Mouse (Mus musculus) ovary, postnatal 10 days (tissue): Measurements from ENCODE around the gene Pebp1.
A peak's percentile ranks its signal among the peaks of the same experiment; 100 is the strongest.
"Not testable (repeated sequence)": the region's sequence is repeated elsewhere in the genome, so short reads cannot be mapped to it uniquely, and the experiment has no call there.

Experiments
- DNase-seq: peaks from one replicate; pipeline ENCODE4 v3.0.0; 2022; ENCODE audit warnings: low spot score

Pebp1 gene

DNA sequence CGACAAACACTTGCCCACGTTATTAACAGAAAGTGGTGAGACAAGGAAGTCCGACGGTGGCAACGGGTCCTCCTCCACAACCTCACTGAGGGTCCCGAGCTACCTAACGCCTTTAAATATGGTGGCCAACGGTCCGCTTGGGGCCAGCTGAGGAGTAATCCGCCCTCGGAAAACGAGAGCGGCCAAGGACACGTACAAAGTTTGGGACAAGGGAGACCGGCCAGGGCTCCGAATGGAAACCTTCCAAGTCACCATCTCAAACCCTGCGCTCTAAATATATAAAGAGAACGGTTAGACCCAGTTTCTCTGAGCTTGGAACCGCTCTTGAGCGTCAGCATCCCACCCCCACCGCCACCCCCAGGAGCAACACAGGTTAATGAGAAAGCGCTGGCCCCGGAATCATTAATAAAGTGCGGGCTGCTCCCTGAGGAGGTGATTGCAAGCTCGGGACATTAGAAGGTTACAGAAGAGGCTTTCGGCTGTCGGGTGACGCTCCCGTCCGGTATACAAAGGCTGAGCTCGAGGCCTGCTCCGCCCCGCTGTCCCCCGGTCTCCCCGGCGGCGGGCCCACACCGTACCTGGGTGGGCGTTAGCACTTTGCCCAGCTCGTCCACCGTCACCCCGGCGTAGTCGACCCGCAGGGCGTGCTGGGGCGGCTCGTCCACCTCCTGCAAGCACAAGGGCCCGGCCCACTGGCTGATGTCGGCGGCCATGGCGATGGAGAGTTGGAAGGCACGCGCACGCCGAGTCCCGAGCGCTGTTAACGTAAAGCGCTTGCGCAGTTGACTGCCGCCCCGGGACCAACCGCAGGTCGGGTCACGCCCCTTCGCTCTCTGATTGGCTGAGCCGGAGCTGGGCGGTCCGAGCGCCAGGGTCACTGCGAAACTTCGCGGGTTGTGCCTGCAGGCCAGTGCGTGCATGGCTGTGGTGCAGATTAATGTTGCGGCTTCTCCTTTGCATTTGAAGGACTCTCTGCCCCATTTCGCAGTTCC is at the start of gene Pebp1:
Gene Pebp1 (minus strand): TSS at position 795 of the 992 bp plus-strand sequence.
- DNase-seq = peak; percentile 87

DNA sequence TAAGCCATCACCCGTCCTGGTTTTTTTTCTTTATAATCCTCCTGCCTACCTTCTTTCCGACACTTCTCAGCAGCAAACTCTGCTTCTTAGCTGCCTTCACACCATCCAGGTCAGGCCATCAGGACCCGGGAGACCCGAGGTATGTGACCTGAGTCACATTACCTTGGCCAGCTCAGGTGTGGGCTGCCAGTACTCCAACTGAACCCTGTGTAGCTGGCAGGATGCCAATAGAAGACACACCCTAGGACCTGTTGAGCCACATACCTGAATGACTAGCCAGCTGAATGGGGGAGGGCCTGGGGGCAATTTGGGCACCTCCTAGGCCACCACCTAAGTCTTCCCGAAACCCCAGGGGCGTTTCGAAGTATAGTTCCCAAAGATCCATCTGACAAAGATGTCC is 43.0 kb upstream of the Pebp1 start:
- DNase-seq = no peak

DNA sequence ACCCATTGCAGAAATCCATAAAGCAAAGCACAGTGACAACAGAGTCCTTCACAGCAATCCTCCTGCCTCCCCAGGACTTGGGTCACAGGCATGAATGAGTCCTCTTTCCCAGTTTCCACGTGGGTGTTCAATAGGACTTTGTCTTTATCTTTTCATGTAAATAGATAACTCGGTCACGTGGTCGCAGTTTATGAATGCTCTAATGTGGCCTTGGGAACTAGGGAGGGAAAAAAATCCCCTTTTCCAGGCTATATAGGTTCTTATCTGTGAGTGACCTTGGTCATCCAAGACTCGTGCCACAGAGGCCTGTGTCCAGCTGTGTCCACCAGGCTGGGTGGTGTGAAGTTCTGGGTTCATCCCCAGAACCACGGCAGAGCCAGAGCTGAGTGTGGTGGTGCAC is 39.0 kb upstream of the Pebp1 start:
- DNase-seq = no peak

DNA sequence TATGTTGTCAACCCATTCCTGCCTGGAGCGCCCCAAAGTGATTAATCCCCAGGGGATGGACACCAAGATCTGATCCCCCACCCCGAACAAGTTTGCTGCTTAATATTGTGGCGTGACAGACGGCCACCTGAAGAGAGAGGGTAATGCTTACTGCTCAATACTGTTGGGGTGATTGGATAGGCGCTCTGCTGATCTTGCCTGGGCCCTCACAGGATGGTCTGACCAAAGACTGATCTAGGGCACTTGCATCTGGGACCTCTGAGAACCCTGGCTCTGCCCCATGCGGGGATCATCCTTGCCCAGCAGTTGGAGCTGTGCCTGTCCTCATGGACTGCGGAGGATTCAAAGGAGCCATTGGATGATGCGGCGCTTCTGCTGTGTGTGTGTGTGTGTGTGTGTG is 36.3 kb upstream of the Pebp1 start:
- no peak for DNase-seq

DNA sequence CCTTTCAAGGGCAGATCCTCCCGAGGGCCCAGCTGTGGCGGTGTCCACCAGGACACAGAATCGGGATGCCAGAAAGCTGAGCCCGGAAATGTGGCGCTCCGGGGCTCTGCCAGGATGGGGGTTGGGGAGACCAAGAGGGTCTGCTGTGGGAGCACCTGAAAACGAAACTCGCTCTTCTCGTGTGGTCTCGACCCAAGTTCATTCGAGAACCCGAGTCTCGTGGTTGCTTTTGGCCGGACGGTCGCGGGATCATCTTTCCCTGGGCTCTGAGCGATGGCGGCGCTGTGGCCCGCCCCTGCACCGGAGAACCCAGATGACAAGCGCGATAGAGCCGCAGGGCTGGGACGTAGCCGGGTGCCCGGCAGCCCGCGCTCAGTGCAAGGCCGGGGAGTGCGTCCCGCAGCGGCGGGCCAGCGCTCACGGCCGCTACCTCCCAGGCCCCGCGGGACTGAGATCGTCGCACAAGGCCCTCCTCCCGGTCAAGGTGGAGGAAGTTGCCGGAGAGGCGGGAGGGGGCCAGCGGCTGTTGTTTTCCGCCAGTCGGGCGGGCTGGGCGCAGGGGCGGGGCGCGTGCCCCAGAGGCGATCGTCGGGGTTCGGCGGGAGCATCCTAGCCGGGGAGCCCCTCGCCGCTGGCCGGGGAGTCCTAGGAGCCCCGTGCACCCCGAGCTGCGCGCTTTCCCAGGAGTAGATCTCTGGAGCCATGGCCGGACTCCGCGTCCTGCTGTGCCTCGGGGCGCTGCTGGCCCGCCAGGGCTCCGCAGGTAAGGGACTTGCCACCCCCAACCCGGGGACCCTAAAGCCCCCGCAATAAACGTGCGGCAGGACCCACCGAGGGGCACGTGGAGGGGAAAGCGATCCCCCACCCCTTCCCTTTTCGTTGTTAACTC is 31.6 kb upstream of the Pebp1 start, which contains the start of gene Vsig10:
Gene Vsig10 (plus strand): TSS at position 343 of the 889 bp plus-strand sequence.
- peak; percentile 72 for DNase-seq

DNA sequence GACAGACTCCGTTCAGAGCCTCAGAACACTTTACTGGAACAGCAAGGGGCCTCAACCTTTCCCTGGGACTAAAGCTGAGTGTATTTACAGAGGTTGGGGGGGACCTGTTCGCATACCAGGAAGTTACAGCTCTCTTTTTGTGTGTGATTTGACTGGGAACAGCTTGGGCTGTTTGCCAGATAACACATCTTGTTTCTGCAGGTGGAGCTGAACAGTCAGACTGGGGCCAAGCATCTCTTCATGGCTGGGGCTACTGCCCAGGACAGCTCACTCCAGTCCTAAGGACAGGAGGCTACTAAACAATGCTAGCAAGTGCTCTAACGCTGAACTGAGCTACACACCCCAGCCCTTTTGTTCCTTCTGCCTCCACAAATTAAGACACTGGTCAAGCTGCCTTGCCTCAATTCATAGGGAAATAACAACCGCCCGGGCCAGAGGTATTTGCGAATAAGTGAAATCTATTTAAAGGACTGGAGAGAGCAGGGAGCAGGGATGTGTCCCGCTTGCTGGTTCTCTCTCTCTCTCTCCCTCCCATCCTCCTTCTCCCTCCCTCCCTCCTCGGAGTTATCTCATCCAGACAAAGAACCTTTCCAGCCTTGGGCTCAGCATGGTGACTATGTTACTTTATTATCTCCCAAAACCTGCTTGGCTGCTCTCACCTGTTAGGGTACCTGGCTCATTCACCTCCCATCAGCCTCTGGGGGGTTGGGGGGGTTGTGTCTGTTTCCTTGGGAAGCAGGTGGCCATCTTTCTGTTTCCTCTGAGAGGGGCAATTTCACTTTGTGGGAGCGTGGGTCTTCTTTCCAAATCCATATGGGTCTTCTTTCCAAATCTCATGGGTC is 27.4 kb upstream of the Pebp1 start:
- no peak for DNase-seq

DNA sequence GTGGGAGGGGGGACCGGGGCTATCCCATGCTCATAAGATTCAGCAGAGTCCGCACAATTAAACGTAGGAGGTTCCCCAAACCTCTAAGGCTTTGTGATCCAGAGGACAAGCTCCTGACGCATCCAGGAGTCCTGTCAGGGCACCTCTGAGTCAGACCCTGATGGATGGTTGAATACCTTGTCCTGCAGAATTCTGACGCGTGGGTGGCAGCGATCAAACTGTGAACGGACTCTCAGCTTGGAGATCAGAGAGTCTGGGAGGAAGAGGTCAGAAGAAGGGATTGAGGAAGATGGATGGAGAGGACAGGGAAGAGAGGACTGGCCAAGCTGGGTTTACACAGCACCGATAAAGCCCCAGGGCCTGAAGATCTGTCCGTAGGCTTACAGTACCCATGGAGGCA is 26.5 kb upstream of the Pebp1 start:
- DNase-seq = no peak

DNA sequence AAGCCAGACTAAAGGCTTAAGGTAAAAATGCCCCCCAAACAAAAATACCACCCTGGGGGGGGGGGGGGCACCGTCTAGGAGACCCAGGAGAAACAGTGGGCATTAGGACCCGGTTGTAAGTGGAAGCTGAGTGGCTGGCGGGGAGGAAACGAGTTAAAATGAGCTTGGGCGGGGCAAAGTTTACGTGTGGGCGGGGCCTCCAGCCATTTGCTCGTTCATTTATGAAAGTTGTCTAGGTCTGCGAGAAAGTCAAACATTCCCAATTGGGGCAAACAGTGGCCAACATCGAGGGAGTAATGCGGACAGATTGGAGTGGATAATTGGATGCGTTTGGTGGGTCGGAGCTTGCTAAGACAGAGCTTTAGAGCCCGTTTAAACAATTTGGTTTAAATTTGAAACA is 26.0 kb upstream of the Pebp1 start:
- no peak for DNase-seq

DNA sequence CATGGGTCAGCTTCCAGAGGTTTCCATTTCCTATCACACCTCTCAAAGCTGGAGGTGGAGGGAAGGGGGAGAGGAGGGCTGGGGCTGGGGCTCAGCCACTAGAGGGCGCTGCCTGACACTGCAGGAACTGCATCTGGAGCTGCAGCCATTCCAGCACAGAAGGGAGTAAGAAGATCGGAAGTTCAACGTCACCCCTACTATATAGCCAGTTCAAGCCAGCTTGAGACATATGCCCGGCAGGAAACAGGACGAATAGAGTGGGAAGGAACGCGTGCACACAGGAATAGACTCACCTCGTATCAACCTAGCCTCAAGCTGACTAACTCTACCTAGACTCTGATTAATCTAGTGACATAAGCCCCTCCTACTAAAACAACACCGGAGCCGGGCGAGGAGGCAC is 20.3 kb upstream of the Pebp1 start:
- DNase-seq = no peak

DNA sequence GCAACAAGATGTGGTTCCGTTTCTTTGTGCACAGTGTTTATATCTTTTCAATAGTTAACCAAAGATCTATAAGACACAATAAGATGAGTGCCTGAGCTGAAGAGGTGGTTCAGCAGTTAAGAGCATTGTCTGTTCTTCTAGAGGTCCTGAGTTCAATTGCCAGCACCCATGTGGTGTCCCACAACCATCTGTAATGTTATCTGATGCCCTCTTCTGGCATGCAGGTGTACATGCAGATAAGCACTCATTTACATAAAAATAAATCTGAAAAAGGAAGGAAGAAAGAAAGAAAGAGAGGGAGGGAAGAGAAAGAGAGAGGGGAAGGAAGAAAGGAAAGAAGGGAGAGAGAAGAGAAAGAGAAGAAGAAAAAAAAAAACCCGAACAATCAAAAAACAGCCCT is 19.4 kb upstream of the Pebp1 start:
- DNase-seq = no peak

DNA sequence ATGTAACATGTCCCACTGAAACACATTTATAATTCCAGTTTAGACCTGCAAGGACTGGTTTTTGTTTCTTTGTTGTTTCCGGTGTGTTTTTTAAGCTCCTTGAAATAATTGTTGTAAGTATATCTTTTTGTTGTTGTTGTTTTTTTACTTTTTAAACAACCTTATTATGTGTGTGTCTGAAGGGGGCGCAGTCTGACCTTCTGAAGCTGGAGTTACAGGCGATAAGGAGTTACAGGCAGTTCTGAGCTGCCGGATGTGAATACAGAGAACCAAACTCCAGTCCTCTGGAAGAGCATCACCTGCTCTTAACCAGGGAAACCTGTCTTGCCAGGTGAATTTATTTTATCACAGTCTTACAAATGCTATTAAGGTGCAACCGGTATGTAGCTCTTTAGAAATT is 18.3 kb upstream of the Pebp1 start:
- no peak for DNase-seq

DNA sequence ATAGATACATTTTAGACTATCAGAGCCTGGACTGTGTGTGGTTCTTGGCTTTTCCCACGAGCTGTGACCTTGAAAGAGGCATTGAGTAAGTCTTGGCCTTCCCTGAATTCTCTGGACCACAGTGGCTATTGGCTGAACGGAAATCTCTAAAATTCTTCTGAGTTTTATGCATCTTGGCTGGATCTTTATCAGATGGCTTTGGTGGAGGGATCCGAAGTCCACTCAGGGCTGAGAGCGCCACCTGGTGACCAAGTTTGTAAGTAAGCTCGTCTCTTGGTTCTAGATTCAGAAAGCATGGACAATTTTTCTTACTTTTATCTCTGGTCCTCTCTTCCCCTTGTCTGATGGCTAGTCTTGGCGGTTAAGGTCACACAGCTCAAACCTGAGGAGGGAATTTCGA is 17.5 kb upstream of the Pebp1 start:
- DNase-seq = peak; percentile 69

DNA sequence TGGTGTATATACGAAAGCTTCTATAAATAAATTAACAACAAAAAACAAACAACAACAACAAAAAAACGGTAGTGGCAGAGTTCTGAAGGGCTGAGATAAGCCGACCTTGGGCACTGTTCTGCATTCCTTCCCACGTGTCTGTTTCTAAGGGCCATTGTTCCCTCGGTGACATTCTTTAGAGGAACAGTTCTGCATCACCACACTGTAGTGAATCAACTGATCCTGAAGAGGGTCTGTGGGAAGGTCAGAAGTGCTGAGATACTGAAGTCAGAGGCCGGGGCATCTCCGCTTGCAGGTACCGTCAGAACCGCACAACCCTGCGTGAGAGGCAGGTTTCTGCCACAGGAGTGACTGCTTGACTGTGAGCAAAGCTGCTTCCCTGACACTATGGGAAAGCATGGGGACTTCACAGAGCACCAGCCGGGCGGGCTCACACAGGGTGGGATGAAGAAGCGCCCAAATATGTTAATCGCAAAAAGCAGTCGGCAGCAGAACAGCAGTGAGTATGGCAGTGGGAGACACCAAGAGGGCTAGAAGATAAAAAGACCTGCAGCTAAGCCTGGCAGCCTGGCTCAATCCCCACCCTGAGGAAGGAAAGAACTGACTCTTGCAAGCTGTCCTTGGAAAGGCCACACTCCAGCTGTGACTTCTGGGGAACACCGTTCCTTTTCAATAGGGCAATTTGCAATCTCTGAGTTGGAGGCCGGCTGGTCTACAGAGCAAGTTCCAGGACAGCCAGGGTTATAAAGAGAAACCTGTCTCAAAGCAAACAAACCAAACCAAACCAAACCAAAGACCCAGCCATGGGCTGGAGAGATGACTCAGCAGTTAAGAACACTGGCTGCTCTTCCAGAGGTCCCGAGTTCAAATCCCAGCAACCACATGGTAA is 16.5 kb upstream of the Pebp1 start:
- DNase-seq = no peak

DNA sequence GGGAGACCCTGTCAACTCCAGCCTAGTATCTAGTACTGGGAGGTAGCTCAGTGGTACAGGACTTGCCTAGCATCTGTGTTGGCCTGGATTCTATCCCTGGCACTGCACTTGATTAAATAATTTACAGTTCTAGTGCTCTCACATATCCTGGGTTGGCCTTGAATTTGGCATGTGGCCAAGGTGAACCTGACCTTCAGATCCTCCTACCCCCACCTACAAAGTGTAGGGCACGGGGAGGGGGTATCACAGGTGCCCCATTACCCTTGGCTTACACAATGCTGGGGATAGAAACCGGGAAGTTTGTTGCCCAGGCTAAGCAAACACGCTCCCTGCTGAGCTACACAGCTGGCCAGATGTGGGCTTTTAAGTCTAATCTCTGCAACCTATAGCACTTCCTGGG is 15.5 kb upstream of the Pebp1 start:
- no peak for DNase-seq

DNA sequence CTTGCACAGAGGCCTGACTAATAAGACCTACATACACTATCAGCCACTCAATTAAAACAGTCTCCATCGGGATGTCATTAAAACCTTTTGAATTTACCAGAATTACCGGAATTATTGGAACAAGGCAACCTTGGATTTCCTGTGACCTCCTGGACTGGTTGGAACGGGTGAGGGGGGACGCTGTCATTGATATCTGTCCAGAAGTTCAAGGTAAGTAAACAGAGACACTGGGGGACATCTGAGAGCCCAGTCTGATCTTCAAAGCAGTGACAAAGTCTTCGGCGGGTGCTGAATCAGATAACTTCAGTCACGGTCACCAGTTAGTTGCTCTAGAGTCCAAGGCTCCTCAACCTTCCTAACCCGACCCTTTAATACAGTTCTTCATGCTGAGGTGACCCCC is 7.6 kb upstream of the Pebp1 start:
- DNase-seq = no peak

DNA sequence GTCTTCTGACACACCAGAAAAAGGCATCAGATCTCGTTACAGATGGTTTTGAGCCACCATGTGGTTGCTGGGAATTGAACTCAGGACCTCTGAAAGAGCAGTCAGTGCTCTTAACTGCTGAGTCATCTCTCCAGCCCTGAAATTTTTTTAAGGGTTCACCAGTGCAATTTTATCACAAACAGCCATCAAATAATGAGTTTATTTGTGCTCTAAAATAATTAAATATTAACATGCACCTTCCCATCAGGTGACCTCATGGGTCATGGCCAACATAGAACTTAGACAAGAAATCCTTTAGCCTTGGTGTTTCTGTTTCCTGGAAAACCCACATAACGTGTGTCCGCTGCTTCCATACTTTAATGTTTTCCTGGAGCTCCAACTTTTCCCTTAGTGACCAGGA is 6.4 kb upstream of the Pebp1 start:
- DNase-seq = not testable (repeated sequence)

DNA sequence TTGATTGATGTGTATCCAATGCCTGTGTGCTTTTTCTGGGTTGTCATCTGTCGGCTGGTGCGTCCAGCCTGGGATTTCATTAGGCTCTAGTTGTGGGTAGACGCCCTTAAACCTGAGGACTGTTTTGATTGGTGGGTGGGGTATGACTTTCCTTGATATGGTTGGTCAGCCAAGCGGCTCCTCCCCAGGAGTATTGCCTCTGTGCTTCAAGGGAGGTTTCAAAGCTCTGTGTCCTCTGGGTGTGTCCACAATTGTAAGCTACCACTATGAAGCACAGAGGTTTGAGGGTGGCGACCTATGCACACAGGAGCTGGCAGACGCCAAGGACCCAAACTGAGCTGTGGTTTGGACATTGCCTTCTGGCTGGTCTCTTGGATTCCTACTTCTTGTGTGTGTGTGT is 5.1 kb upstream of the Pebp1 start:
- DNase-seq = no peak

DNA sequence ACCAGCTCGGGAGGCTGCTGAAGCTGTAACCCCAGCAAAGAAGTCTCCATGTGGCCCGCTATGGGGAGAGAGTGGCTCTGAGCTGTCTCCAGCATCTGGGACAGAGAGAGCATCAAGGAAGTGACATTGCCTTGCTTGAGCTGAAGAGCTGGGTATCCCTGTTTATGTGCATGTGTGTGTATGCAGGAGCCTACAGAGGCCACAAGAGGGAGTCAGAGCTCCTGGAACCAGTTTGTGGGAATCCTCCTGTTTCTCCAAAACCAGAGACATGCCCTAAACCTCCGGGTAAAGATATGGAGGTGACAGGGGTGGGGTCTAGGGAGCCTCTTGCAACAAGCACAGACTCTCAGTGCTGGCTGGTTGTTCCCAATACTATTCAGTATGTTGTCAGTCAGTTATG is 3.9 kb upstream of the Pebp1 start:
- DNase-seq = no peak

DNA sequence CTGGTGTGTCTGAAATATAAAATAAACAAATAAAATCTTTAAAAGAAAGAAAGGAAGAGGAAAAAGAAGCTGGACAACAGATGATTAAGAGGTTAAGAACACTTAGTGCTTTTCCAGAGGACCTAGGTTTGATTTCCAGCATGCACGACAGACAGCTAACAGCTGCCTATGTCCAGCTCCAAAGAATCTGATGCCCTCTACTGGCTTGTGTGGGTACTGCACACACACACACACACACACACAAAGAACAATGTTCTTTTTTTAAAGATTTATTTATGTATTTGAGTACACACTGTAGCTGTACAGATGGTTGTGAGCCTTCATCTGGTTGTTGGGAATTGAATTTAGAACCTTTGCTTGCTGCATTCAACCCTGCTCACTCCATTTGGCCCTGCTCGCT is 2.7 kb upstream of the Pebp1 start:
- no peak for DNase-seq

DNA sequence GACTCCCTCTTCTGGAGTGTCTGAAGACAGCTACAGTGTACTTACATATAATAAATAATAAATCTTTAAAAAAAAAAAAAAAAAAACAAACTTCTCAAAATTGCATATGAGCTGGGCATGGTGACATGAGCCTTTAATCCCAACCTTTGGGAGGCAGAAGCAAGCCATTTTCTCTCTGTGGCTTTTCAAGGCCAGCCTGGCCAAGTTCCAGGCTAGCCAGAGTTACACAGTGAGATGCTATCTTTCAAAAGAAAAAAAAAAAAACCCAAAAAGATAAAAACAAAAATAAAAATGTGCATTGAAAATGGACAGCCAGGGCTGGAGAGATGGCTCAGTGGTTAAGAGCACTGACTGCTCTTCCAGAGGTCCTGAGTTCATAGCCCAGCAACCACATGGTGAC is 2.2 kb upstream of the Pebp1 start:
- DNase-seq = no peak

DNA sequence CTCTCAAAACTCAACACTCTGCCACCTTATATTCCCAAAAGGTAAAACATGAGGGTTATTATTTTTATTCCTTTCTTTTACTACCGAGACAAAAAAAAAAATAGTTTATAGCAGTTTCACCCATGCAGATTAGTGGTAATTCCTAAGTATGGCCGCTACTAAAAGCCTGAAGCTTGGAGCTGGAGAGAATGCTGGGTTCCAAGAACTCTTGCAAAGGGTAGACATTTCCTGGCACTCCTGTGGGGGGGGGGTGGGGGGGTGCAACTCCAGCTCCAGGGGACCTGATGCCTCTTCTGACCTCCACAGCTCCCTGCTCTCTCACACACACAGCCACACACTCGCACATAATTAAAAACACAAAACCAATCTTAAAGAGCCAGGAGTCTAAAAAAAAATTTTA is 1.1 kb downstream of the Pebp1 start:
- no peak for DNase-seq
